Mouse (Mus musculus) brain, embryonic 14.5 days (tissue): Measurements from ENCODE around the gene Tars2.

Source experiments
- CTCF ChIP-seq: fragments of 200-500 bp; IDR thresholded peaks from 2 replicates; pipeline ENCODE4 v1.5.1; 2012; ENCODE audit warnings: inconsistent platforms, mild to moderate bottlenecking, moderate library complexity, borderline replicate concordance; ENCODE audit not compliant: insufficient read depth, insufficient read length; ENCODE audit errors: extremely low read depth
- POLR2A ChIP-seq: fragments of 200-500 bp; IDR thresholded peaks from 2 replicates; pipeline ENCODE4 v1.6.1; 2012; ENCODE audit warnings: mild to moderate bottlenecking, inconsistent platforms, borderline replicate concordance; ENCODE audit not compliant: poor library complexity, insufficient read depth, insufficient read length, severe bottlenecking; ENCODE audit errors: extremely low read depth

DNA sequence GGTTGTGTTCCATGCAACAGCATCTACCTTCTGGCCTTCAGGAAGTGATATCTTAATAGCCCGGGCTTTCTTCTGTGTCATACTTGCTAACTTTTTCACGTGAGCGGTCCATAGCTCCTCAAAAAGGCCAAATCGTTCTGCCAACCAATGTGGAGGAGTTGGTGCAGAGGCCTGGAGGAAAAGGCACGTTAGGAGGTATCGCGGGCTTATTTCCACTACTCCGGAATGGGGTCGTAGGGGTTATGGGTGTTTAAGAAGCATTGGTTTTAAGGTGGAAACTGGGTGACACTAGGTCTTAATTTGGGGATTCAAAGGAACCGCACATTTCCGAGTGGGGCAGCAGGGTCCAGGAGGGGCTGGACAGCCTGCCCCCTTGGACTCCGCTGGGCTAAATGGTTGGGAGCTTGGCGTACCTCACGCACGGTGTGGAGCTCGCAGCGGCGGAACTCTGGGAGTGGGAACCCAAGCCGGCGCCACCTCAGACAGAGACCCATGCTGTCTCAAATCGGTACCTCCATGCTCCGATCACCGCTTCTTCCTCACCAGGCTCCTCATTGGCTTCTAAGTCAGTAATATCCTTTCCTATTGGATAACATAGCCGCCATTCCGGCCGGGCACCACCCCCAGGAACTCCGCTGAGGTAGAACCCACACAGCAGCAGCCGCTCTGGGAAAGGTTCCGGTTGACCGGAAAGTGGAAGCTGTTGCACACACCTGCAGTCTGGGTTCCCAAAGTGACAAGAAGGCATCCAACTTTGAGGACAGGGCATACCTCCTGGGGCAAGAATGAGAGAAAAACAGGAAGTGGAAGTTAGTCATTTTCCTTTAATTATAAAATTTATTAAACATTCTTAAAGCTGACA lies 5.4 kb downstream of the Tars2 start:
- TF ChIP-seq CTCF: no peak
- TF ChIP-seq POLR2A: peak; percentile 48; the same call in 1 of the 2 replicates
